ENCODE assay signal across 36 mouse cellular contexts in genomic region chr2:164190576-164190975, GRCm38 (mm10). TPM values are rescaled to one million over a fixed set of nuclear protein-coding genes. Genes with fewer than 3 reads are reported as not detected.
DNase-seq lines count a peak whose midpoint lies in the region; ATAC-seq lines count a peak whose summit lies in the region.
"Had no signal": no experiment of that assay in that cellular context is flagged by ENCODE, and none has a peak within 500 bp of the region (broad histone marks: within the 10 kb centered on the region; RNA-seq: fewer than 3 reads in every experiment).

Gene Wfdc12 (minus strand): TSS chr2:164190608.

- WGBS in heart, embryonic 10.5 days = 88% methylated on average over 6 of the region's 6 CpGs
- WGBS in midbrain, embryonic 11.5 days = 82% methylated on average over 6 of the region's 6 CpGs
- 86% methylated on average over 6 of the region's 6 CpGs for WGBS in midbrain, embryonic 14.5 days

- H3K27me3 ChIP-seq in heart, embryonic 10.5 days (ENCODE audit: insufficient read depth, poor library complexity, severe bottlenecking) = 0 out of 2 replicates have a peak, but pooled peaks cover 4% of the 10 kb centered on the region
- no peaks in the 10 kb centered on the region for H3K27me3 ChIP-seq in midbrain, embryonic 11.5 days (ENCODE audit: control insufficient read depth, insufficient read depth, low read length)
- H3K27me3 ChIP-seq in midbrain, embryonic 14.5 days (ENCODE audit: control insufficient read depth, insufficient read depth, low read length) = no peaks in the 10 kb centered on the region
- H3K27me3 ChIP-seq: CH12.LX; embryonic facial prominence, embryonic 13.5 days; forebrain, embryonic 15.5 days; hindbrain, embryonic 13.5 days; liver, embryonic 15.5 days; midbrain, embryonic 15.5 days; neural tube, embryonic 15.5 days had no signal

- no peaks in the 10 kb centered on the region for H3K9me3 ChIP-seq in heart, embryonic 10.5 days
- no peaks in the 10 kb centered on the region for H3K9me3 ChIP-seq in midbrain, embryonic 11.5 days (ENCODE audit: control insufficient read depth, low read length)
- H3K9me3 ChIP-seq in midbrain, embryonic 14.5 days (ENCODE audit: control insufficient read depth, low read length) = no peaks in the 10 kb centered on the region
- H3K9me3 ChIP-seq: embryonic facial prominence, embryonic 13.5 days; forebrain, embryonic 10.5 days; forebrain, embryonic 15.5 days; hindbrain, embryonic 13.5 days; liver, embryonic 15.5 days; midbrain, embryonic 15.5 days; neural tube, embryonic 15.5 days had no signal

- H3K27ac ChIP-seq in heart, embryonic 10.5 days = no peak within 1 kb of the TSS
- H3K27ac ChIP-seq in midbrain, embryonic 11.5 days (ENCODE audit: low read depth, low read length) = no peak within 1 kb of the TSS
- no peak within 1 kb of the TSS for H3K27ac ChIP-seq in midbrain, embryonic 14.5 days (replicated peaks; ENCODE audit: low read depth, low read length)
- H3K27ac ChIP-seq: embryonic facial prominence, embryonic 13.5 days; forebrain, embryonic 10.5 days; forebrain, embryonic 15.5 days; gastrocnemius, adult 2 months; hindbrain, embryonic 13.5 days; liver, embryonic 15.5 days; macrophage; midbrain, embryonic 15.5 days; neural tube, embryonic 15.5 days had no signal

- ATAC-seq in midbrain, embryonic 11.5 days (ENCODE audit: low FRiP score) = no peak
- no peak for ATAC-seq in midbrain, embryonic 14.5 days (ENCODE audit: low FRiP score, low TSS enrichment)
- ATAC-seq: forebrain, embryonic 15.5 days; intestine, postnatal 0 days; midbrain, embryonic 15.5 days had no signal

- H3K4me3 ChIP-seq in heart, embryonic 10.5 days = no peak within 1 kb of the TSS
- H3K4me3 ChIP-seq in midbrain, embryonic 11.5 days (ENCODE audit: low read depth, low read length) = no peak within 1 kb of the TSS
- H3K4me3 ChIP-seq in midbrain, embryonic 14.5 days (replicated peaks; ENCODE audit: low read depth, low read length) = no peak within 1 kb of the TSS
- H3K4me3 ChIP-seq: embryonic facial prominence, embryonic 13.5 days; forebrain, embryonic 10.5 days; forebrain, embryonic 15.5 days; gastrocnemius, adult 2 months; heart, embryonic 12.5 days; hindbrain, embryonic 13.5 days; liver, embryonic 15.5 days; midbrain, embryonic 15.5 days; neural tube, embryonic 15.5 days had no signal

- no peak within 1 kb of the TSS for H3K4me2 ChIP-seq in midbrain, embryonic 11.5 days
- H3K4me2 ChIP-seq in midbrain, embryonic 14.5 days (ENCODE audit: low read length) = no peak within 1 kb of the TSS
- H3K4me2 ChIP-seq: embryonic facial prominence, embryonic 13.5 days; forebrain, embryonic 15.5 days; heart, embryonic 12.5 days; hindbrain, embryonic 13.5 days; liver, embryonic 15.5 days; midbrain, embryonic 15.5 days; neural tube, embryonic 15.5 days had no signal

- H3K9ac ChIP-seq in midbrain, embryonic 11.5 days (ENCODE audit: low read length) = no peak within 1 kb of the TSS
- no peak within 1 kb of the TSS for H3K9ac ChIP-seq in midbrain, embryonic 14.5 days (replicated peaks; ENCODE audit: low read length)
- H3K9ac ChIP-seq: embryonic facial prominence, embryonic 13.5 days; forebrain, embryonic 15.5 days; heart, embryonic 12.5 days; hindbrain, embryonic 13.5 days; liver, embryonic 15.5 days; midbrain, embryonic 15.5 days; neural tube, embryonic 15.5 days had no signal

- no peaks in the 10 kb centered on the region for H3K36me3 ChIP-seq in heart, embryonic 10.5 days
- H3K36me3 ChIP-seq in midbrain, embryonic 11.5 days (ENCODE audit: control insufficient read depth, insufficient read depth, low read length) = no peaks in the 10 kb centered on the region
- no peaks in the 10 kb centered on the region for H3K36me3 ChIP-seq in midbrain, embryonic 14.5 days (ENCODE audit: control insufficient read depth, insufficient read depth, low read length)
- H3K36me3 ChIP-seq: embryonic facial prominence, embryonic 13.5 days; forebrain, embryonic 10.5 days; forebrain, embryonic 15.5 days; heart, embryonic 12.5 days; hindbrain, embryonic 13.5 days; liver, embryonic 15.5 days; midbrain, embryonic 15.5 days; neural tube, embryonic 15.5 days had no signal

- H3K4me1 ChIP-seq in heart, embryonic 10.5 days = no peaks in the 10 kb centered on the region
- H3K4me1 ChIP-seq in midbrain, embryonic 11.5 days (ENCODE audit: control insufficient read depth, insufficient read depth, low read length) = no peaks in the 10 kb centered on the region
- no peaks in the 10 kb centered on the region for H3K4me1 ChIP-seq in midbrain, embryonic 14.5 days (ENCODE audit: control insufficient read depth, insufficient read depth, low read length)
- H3K4me1 ChIP-seq: embryonic facial prominence, embryonic 13.5 days; forebrain, embryonic 10.5 days; forebrain, embryonic 15.5 days; heart, embryonic 12.5 days; hindbrain, embryonic 13.5 days; liver, embryonic 15.5 days; midbrain, embryonic 15.5 days; neural tube, embryonic 15.5 days had no signal

- peak; percentile 59 for DNase-seq in heart, embryonic 10.5 days (ENCODE audit: low spot score)
- DNase-seq in heart, adult 8-10 months (ENCODE audit: low spot score) = no peak
- DNase-seq in midbrain, embryonic 11.5 days (ENCODE audit: low spot score, missing footprints) = peak; percentile 26
- DNase-seq in midbrain, embryonic 14.5 days = no peak
- DNase-seq in lung, postnatal 14 days = peak; percentile 18
- no peak for DNase-seq in cerebellum, adult 11 months
- DNase-seq: cerebellum, adult 11-12 months; cerebellum, adult 9-11 months; gastrocnemius, adult 2 months; heart, postnatal 4 days; kidney, adult 9 months; kidney, postnatal 10 days; layer of hippocampus, postnatal 36 days; left cerebral cortex, postnatal 4 days; retina, postnatal 1 day; right cerebral cortex, postnatal 14 days had no signal

RNA-seq across cellular contexts. Expression of gene Wfdc12, which starts in this region (rescaled TPM):
- not detected in 2 replicates for polyA plus RNA-seq in heart, embryonic 10.5 days (2016; fragmentation: Nextera tagmentation; extraction: Ambion mirVana)
- not detected for total RNA-seq in heart, adult 8-10 months (2022)
- polyA plus RNA-seq in midbrain, embryonic 11.5 days (2014; fragmentation: Nextera tagmentation; extraction: Ambion mirVana) = not detected in 2 replicates
- not detected in 2 replicates for polyA plus RNA-seq in midbrain, embryonic 14.5 days (2014; fragmentation: Nextera tagmentation; extraction: Ambion mirVana)
- total RNA-seq: CH12.LX; common myeloid progenitor, adult 5-6 weeks; ES-E14; gastrocnemius, adult 2 months; heart, postnatal 4 days; layer of hippocampus, postnatal 36 days; left cerebral cortex, postnatal 4 days; megakaryocyte-erythroid progenitor cell, adult 5-6 weeks had no signal
- polyA plus RNA-seq: C2C12; embryonic facial prominence, embryonic 13.5 days; forebrain, embryonic 10.5 days; forebrain, embryonic 15.5 days; frontal cortex, adult 2 months; heart, embryonic 12.5 days; heart, postnatal 0 days; hindbrain, embryonic 13.5 days; intestine, postnatal 0 days; large intestine, adult 2 months; liver, embryonic 15.5 days; macrophage; midbrain, embryonic 15.5 days; neural tube, embryonic 15.5 days; small intestine, adult 2 months; stomach, embryonic 14.5 days had no signal

Comparison
In these comparisons a context has a peak if more than half of its experiments do, and no peak if none do; other contexts are left out.
1. Peak in DNase-seq in heart, embryonic 10.5 days; RNA of the gene not detected or under 1 TPM.
2. Peak in DNase-seq in midbrain, embryonic 11.5 days; RNA of the gene not detected or under 1 TPM.